Mouse (Mus musculus) hindbrain, embryonic 11.5 days (tissue): ENCODE data around the gene Ralgps1. TPM values are rescaled to one million over a fixed set of nuclear protein-coding genes. Genes with fewer than 3 reads are reported as not detected.

Experiments used
- ATAC-seq: fragments of 200-750 bp; cut with Nextera tagmentation; 2 replicates; pipeline ENCODE4 v1.8.0; 2017; ENCODE audit warnings: mild to moderate bottlenecking, moderate TSS enrichment, moderate library complexity; ENCODE audit not compliant: low FRiP score
- DNase-seq: peaks from one replicate; pipeline ENCODE4 v3.0.0-alpha.2; 2015; ENCODE audit warnings: low spot score
- H3K27ac ChIP-seq: fragments of 300-500 bp; sonication (generic); 2 replicates; pipeline ENCODE4 v1.5.1; 2014; ENCODE audit warnings: mild to moderate bottlenecking, low read depth, low read length
- H3K27me3 ChIP-seq: fragments of 300-500 bp; sonication (generic); 2 replicates; pipeline ENCODE4 v1.6.1; 2014; ENCODE audit warnings: mild to moderate bottlenecking, low read length, moderate library complexity, mixed read lengths; ENCODE audit not compliant: control insufficient read depth, insufficient read depth
- H3K36me3 ChIP-seq: fragments of 300-500 bp; sonication (generic); 2 replicates; pipeline ENCODE4 v1.6.1; 2014; ENCODE audit warnings: mild to moderate bottlenecking, low read length, moderate library complexity, mixed read lengths; ENCODE audit not compliant: control insufficient read depth, insufficient read depth
- H3K4me1 ChIP-seq: fragments of 300-500 bp; sonication (generic); replicated peaks from 2 replicates; pipeline ENCODE4 v1.6.1; 2014; ENCODE audit warnings: low read length, mixed read lengths; ENCODE audit not compliant: control insufficient read depth, insufficient read depth
- H3K4me2 ChIP-seq: fragments of 300-500 bp; sonication (generic); replicated peaks from 2 replicates; pipeline ENCODE4 v1.6.1; 2014; ENCODE audit warnings: mild to moderate bottlenecking, low read depth, low read length
- H3K4me3 ChIP-seq: fragments of 300-500 bp; sonication (generic); 2 replicates; pipeline ENCODE4 v1.5.1; 2014; ENCODE audit warnings: low read depth, low read length
- H3K9ac ChIP-seq: fragments of 300-500 bp; sonication (generic); 2 replicates; pipeline ENCODE4 v1.6.1; 2014; ENCODE audit warnings: low read depth, low read length
- H3K9me3 ChIP-seq: fragments of 300-500 bp; sonication (generic); 2 replicates; pipeline ENCODE4 v1.6.1; 2016; ENCODE audit warnings: low read length; ENCODE audit not compliant: control insufficient read depth
- WGBS: fragments of 180-500 bp; shearing (Covaris S2); extraction: QIAGEN DNeasy Blood & Tissue Kit; methylation state at CpG from one replicate; pipeline ENCODE4 v1.1.7; 2014; 5-methylcytosine and 5-hydroxymethylcytosine counted together
- polyA plus RNA-seq: library from polyadenylated mRNA; unstranded; fragments of >200 nt; fragmentation: Nextera tagmentation; extraction: Ambion mirVana; gene quantifications from 2 replicates; pipeline ENCODE4 v1.2.1, GENCODE M21; 2014

Gene Ralgps1
- polyA plus RNA-seq = 19.0 and 20.6 TPM in 2 replicates

- peak; percentile 98 for ATAC-seq
- Histone ChIP-seq H3K9me3 (no peaks in the 10 kb centered on the region), H3K4me1 (no peaks in the 10 kb centered on the region), H3K27ac (peak within 1 kb of the TSS; percentile 97), H3K36me3 (no peaks in the 10 kb centered on the region), H3K4me3 (peak within 1 kb of the TSS; percentile 56), H3K4me2 (peak within 1 kb of the TSS; percentile 52), H3K9ac (peak within 1 kb of the TSS; percentile 64), H3K27me3 (no peaks in the 10 kb centered on the region)
- peak; percentile 96 for DNase-seq
- 0% methylated on average over 43 of the region's 74 CpGs for WGBS
These were observed at the start of gene Ralgps1 for GRCm38 (mm10) chr2:33370777-33371647. TSS of gene Ralgps1 (minus strand) at chr2:33371486.

GRCm38 (mm10) chr2:33417454-33417853, 46.2 kb upstream of the Ralgps1 start:
- Histone ChIP-seq H3K4me3 (no peak overlapping the region), H3K27ac (no peak overlapping the region), H3K36me3 (no peaks in the 10 kb centered on the region), H3K9me3 (no peaks in the 10 kb centered on the region), H3K4me2 (no peak overlapping the region), H3K27me3 (no peaks in the 10 kb centered on the region), H3K4me1 (no peaks in the 10 kb centered on the region), H3K9ac (no peak overlapping the region)
- ATAC-seq = no peak
- WGBS = 84% methylated on average over 4 of the region's 4 CpGs
- no peak for DNase-seq

GRCm38 (mm10) chr2:33414019-33414418, 42.7 kb upstream of the Ralgps1 start:
- Histone ChIP-seq H3K4me1 (no peaks in the 10 kb centered on the region), H3K4me3 (no peak overlapping the region), H3K36me3 (peaks cover 8% of the 10 kb centered on the region; the same call in 1 of the 2 replicates), H3K27ac (no peak overlapping the region), H3K27me3 (no peaks in the 10 kb centered on the region), H3K9me3 (no peaks in the 10 kb centered on the region), H3K4me2 (no peak overlapping the region), H3K9ac (no peak overlapping the region)
- no peak for DNase-seq
- 93% methylated on average over 13 of the region's 13 CpGs for WGBS
- no peak for ATAC-seq

- H3K9me3 ChIP-seq = no peaks in the 10 kb centered on the region
- H3K4me3 ChIP-seq = no peak overlapping the region
- no peaks in the 10 kb centered on the region for H3K4me1 ChIP-seq
- H3K27me3 ChIP-seq = no peaks in the 10 kb centered on the region
- no peak for DNase-seq
- 90% methylated on average over 14 of the region's 14 CpGs for WGBS
- ATAC-seq = no peak
- H3K27ac ChIP-seq = no peak overlapping the region
- H3K9ac ChIP-seq = no peak overlapping the region
- H3K4me2 ChIP-seq = no peak overlapping the region
- H3K36me3 ChIP-seq = peaks cover 8% of the 10 kb centered on the region; the same call in 1 of the 2 replicates
These were observed 40.8 kb upstream of the Ralgps1 start for GRCm38 (mm10) chr2:33412111-33412510.

- no peak for ATAC-seq
- no peaks in the 10 kb centered on the region for H3K36me3 ChIP-seq
- no peak for DNase-seq
- no peak overlapping the region for H3K4me3 ChIP-seq
- H3K27me3 ChIP-seq = no peaks in the 10 kb centered on the region
- no peaks in the 10 kb centered on the region for H3K4me1 ChIP-seq
- H3K27ac ChIP-seq = no peak overlapping the region
- no peak overlapping the region for H3K9ac ChIP-seq
- no peak overlapping the region for H3K4me2 ChIP-seq
- WGBS = 79% methylated on average over 4 of the region's 4 CpGs
- H3K9me3 ChIP-seq = no peaks in the 10 kb centered on the region
These were observed 32.3 kb upstream of the Ralgps1 start for GRCm38 (mm10) chr2:33403511-33404003.

GRCm38 (mm10) chr2:33402638-33403037, 31.4 kb upstream of the Ralgps1 start:
- Histone ChIP-seq H3K4me1 (no peaks in the 10 kb centered on the region), H3K9ac (no peak overlapping the region), H3K27ac (no peak overlapping the region), H3K27me3 (no peaks in the 10 kb centered on the region), H3K4me2 (no peak overlapping the region), H3K4me3 (no peak overlapping the region), H3K36me3 (no peaks in the 10 kb centered on the region), H3K9me3 (no peaks in the 10 kb centered on the region)
- WGBS = 69% methylated on average over 5 of the region's 5 CpGs
- DNase-seq (no peak), ATAC-seq (no peak)

- Histone ChIP-seq H3K27me3 (no peaks in the 10 kb centered on the region), H3K9ac (no peak overlapping the region), H3K36me3 (no peaks in the 10 kb centered on the region), H3K4me1 (no peaks in the 10 kb centered on the region), H3K4me3 (no peak overlapping the region), H3K9me3 (no peaks in the 10 kb centered on the region), H3K4me2 (no peak overlapping the region), H3K27ac (no peak overlapping the region)
- DNase-seq (peak; percentile 74), ATAC-seq (no peak)
- WGBS = 32% methylated on average over 7 of the region's 7 CpGs
These were observed 30.9 kb upstream of the Ralgps1 start for GRCm38 (mm10) chr2:33402236-33402635.

GRCm38 (mm10) chr2:33401217-33401616, 29.9 kb upstream of the Ralgps1 start:
- H3K4me2 ChIP-seq = no peak overlapping the region
- WGBS = 45% methylated on average over 3 of the region's 3 CpGs
- no peak for ATAC-seq
- no peak overlapping the region for H3K9ac ChIP-seq
- no peaks in the 10 kb centered on the region for H3K4me1 ChIP-seq
- no peak for DNase-seq
- H3K27ac ChIP-seq = no peak overlapping the region
- H3K36me3 ChIP-seq = no peaks in the 10 kb centered on the region
- no peak overlapping the region for H3K4me3 ChIP-seq
- no peaks in the 10 kb centered on the region for H3K9me3 ChIP-seq
- no peaks in the 10 kb centered on the region for H3K27me3 ChIP-seq

- Histone ChIP-seq H3K36me3 (no peaks in the 10 kb centered on the region), H3K27me3 (no peaks in the 10 kb centered on the region), H3K9me3 (no peaks in the 10 kb centered on the region), H3K4me3 (no peak overlapping the region), H3K4me2 (no peak overlapping the region), H3K4me1 (no peaks in the 10 kb centered on the region), H3K27ac (no peak overlapping the region), H3K9ac (no peak overlapping the region)
- DNase-seq = no peak
- no peak for ATAC-seq
- WGBS = 88% methylated on average over 5 of the region's 5 CpGs
These were observed 29.3 kb upstream of the Ralgps1 start for GRCm38 (mm10) chr2:33400541-33400940.
